Mouse (Mus musculus): ENCODE measurements around the gene Cdca4. TPM values are rescaled to one million over a fixed set of nuclear protein-coding genes. Genes with fewer than 3 reads are reported as not detected.
A peak's percentile ranks its signal among the peaks of the same experiment; 100 is the strongest.
"Not testable (repeated sequence)": the region's sequence is repeated elsewhere in the genome, so short reads cannot be mapped to it uniquely, and the experiment has no call there.

Gene Cdca4
- polyA plus RNA-seq, 2 experiments from 2014 or later, result 63.6 to 87.5 TPM

DNA sequence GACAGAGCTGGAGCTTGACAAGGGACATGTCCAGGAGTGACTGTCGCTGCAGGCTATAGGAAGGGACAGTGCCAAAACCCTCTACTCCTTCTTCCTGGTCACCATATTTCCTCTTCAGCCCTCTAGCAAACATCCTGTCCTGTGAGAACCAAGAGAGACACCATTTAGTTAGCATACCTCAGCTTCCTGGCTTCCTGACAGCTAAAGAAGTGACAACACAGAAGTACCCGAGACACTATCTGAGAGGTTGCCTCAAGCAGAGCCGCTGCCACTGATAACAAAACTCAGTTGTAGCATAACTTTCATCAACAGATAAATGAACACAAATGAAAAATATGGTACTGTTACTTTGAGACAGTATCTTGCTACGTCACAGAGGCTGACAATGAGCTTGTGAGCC lies 7.2 kb downstream of the Cdca4 start:
- ATAC-seq, result no peak

DNA sequence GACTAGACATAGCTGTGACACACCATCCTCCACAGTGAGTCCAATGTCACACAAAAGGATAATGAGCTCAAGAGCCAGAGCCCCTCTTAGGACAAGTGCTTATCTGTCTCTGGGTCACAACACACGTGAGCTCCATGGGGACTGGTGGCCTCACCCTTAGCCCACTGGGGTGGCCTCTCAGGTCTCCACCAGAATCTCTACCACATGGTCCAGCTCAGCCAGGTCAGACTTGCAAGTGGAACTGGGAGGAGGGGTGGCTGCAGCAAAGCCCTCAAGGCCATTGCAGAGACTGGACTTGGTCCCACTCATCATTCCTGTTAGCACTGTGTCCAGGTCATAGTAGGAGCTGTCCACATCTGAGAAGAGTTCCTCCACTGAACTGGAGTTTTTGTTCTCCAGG lies 8.0 kb downstream of the Cdca4 start:
- no peak for ATAC-seq

DNA sequence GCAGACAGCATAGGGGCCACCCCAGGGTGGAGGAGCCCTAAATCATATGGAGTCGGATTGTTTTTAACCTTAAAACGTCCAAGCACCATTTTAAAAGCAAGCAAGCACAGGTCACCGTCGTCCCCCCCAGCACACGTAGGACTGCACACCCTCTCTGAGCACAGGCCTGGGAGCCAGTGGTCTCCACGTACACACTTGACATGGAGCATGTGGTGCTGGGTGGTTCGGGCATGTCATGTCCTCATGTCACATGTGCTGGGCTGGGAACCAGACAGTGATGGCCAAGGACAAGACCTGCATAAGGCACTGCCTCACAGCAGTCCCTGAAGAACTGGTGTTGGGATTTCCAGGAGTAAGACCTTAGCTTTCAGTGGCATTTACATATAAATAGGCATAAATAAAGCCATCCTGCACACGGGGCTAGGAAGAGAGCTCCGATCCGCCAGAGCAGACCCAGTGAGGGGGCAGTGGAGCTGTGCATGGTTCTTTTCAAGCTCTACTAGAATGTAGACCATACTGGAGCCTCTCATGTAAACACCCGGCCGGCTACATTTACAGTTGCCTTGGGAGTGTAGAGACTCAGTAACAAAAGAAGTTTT lies 8.7 kb downstream of the Cdca4 start:
- ATAC-seq, result no peak

DNA sequence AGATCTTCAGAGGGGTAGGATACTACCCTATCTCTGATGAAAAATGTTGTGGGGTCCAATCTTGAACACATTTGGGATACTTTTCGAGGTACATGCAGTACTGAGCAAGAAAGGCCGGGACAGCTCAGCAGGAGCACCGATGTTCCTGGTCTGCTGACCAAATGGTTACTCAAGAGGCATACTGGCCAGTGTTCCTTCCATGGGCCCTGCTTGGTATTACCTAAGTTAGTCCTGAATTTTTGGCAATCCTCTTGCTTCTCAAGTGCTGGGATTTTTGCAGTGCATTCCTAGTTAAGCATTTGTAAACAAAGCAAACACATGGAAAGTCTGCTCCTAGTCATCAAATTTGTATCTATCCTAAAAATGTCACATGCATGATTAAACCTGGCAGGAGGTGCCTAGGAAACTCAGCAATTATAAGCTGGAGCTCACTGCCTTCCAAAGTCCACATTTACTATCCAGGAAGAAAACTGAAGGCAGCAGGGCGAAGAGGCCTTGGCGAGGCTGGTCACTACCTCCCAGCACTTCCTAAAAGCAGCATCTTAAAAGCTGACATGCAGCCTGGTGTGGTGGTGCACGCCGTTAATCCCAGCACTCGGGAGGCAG lies 10.1 kb downstream of the Cdca4 start:
- no peak for ATAC-seq

DNA sequence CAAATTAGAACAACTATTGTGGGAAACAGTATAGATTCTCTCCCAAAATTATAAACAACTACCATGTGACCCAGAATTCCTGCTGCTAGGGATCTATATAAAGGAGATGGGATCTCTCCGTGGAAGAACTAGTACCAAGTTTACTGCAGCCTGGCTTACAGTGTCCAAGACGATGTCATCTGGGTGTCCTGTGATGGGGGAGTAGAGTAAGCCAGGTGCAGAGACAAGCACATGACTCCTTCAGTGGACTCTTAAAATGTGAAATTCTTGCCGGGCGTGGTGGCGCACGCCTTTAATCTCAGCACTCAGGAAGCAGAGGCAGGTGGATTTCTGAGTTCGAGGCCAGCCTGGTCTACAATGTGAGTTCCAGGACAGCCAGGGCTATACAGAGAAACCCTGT lies 12.4 kb downstream of the Cdca4 start:
- ATAC-seq, result not testable (repeated sequence)

DNA sequence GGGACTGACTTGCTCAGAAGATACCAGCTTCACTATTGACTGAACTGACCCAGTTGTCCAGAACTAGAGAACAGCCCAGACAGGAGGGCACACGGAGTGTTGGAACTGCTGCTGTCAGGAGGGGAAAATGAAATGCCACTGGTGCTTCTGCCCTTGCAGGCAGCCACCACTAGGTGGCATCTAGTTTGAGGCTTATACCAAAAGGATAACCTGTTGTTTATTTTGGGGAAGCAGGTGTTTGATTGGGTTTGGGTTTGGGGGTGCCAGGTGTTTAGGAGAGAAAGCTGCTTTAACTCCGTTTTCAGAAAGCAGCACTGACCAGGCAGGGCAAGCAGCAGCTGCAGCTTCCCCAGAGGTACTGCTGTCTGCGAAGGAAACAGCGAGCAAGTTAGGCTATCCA lies 12.9 kb downstream of the Cdca4 start:
- peak; percentile 71 for ATAC-seq

DNA sequence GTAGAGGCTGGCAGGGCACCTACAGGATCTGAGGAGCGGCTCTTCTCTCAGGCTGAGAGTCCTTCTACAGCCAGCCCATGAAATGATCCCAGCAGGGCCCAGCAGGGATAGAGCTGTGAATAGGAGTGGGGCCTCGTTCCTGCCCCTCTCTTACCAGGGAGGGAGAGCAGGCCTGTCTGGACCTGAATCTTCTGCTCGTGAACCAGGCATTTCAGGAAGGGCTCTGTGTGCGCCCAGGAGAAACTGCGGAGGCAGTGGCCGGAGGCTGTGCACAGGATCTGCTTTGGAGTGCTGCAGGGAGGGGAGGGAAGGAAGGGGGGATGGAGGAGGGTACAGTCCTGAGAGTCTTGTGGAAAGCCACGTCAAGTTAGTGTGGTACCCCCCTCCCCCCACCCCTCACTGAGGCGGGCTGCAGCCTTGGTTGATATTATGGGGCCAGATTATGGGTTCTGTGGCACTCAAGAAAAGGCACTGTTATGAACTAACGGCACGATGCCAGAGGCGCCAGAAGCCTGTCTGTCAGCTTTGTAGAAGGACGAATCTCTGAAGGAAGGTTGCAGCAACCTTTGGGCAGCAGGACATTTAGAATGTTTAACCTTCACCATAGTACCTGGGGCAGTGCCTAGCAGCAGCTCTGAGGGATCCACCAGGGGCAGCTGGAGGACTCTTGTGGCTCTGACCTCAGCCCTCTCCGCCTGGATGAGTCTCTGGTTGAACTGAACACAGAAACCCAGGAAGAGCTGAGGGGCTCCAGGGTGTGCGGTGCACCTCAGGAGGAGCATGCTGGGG lies 14.3 kb downstream of the Cdca4 start:
- no peak for ATAC-seq

DNA sequence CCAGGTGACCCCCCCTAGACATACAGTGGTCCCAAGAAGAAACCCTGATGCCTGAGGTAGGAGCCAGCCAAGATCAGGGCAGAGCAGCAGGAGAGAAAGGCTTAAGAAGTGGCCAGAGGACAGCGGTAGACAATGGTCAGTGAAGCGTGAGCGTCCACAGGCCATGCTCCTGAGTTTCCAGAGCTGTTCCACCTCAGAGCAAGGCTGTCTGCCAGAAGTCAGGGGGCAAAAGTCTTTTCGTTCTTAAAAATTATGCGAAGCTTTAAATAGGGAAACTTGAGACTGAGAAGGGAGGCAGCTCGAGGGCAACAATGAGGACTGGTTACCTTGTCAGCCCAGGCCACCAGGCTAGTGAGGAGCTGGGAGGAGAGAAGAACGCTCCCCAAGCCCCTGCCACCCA lies 15.9 kb downstream of the Cdca4 start:
- no peak for ATAC-seq

DNA sequence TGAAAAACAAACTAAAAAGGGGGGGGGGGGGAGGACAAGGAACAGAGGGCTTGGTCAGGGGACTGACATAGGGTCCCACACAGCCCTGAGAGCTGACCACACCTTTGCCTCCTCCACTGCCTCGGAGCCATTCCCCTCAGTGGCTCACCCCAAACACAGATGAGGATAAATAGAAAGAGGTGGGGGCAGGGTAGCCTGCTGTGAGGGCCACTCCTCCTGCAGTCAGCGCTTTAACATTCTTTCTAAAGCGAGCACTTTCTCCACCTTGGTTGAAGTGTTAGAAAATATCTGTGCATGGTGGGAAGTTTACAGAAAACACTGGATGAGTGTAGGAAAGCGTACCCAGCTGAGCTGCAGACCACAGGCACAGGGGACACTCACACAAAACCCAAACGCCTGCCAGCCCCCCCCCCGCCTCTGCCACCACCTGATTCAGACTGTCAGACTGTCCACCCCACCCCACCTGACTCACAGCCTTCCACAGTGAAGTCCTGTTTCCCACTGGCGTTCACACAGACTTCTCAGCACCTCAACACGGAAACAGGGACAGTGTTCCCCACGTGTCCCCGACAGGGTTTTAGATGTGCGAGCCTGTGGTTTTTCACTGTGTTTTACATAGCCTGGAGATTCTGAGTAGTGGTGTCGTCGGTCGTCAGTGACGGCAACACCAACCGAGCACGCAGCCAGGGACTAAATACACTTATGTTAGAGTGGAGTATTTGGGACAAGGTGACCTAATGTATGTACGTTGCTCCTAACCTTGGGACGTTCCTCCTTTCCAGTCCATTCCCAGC lies 18.9 kb downstream of the Cdca4 start:
- no peak for ATAC-seq

DNA sequence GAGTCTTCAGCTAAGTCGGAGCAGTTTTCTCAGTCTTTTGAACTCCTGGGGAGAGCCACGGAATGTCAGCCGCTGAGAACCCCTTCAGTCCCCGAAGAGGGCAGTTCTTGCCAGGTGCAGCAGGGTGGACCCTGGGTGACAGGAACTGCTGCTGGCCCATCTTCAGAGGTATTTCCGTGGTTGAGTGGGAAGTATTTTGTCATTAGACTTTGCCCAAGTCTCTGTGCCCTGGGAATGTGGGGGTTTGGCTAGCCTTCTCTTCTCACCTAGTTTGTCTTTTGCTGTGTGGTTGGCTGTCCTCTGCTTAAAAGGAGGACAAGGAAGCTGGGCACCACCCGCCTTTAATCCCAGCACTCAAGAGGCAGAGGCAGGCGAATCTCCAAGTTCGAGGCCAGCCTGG lies 19.6 kb downstream of the Cdca4 start:
- ATAC-seq, result no peak

DNA sequence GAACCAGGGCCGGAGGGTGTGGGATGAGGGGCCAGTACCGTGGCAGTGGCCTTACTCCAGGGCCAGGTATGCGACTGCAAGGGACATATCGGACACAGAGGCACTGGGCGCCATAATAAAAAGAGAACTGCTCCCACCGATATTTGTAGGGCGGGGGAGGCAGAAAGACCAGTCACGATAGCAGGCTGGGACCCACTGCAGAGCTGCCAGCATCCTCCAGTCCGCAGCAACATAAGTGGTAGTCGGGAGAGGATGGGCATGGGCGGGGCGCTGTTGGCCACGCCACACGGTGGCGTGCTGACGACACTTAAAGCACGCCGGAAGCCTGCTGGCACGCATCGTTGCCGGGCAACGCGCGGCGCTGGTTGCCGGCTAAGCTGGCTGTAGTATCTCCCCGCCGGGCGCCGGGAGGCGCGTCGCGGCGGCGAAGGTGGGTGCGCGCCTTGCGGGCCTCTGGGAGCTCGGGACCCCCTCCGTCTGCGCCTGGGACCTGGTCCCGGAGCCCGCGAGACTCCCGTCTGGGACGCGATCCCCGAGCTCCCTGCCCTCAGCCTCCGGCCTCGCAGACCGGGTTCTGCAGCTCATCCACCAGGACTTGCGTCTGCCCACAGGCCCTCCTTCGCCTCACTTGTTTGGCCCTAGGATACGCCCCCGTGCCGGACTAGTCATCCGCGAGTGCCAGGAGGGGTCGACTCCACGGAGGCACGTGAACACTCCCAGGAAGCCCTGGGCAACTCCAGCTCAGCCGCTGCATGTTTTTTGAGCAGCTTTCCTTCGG lies 20.4 kb downstream of the Cdca4 start, which contains the start of gene Clba1:
TSS of gene Clba1 (plus strand) at position 351 of the 778 bp plus-strand sequence.
- peak; percentile 99 for ATAC-seq

DNA sequence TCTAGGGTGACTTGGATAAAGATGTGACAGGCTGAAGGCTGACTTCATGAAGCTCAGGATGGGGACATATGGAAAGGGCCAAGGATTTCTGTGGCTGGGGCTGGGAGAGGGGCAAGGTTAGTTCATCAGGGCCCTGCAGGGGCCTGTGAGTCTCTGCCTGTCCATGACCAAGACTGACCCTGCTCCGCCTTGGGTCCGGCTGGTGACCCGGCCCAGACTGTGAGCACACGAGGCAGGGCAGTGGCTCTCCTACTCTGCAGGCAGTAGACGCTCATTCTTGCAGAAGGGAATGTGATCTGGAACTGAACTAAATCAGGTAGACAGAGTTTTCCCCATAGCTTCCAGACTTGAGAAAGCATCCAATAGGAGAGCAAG lies 21.0 kb downstream of the Cdca4 start:
- ATAC-seq, result no peak

DNA sequence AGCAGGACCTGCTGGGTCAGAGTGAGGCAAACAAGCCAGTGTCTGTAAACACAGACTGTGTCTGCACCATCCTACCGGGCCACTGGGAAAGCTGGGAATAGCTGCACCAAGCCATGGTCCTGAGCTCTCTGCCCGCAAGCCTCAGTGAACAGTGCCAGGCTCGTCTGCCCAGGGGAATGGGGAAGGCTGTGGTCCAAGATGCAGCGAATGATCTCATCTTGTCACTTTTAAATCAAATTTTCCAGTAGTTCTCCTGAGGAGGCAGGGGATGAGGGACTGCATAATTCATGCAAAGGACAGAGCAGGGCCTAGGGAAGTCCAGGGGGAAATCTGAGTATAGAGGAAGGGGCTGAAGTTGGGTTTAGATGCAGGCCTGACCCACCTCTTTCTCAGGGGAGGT lies 21.4 kb downstream of the Cdca4 start:
- ATAC-seq, result no peak

DNA sequence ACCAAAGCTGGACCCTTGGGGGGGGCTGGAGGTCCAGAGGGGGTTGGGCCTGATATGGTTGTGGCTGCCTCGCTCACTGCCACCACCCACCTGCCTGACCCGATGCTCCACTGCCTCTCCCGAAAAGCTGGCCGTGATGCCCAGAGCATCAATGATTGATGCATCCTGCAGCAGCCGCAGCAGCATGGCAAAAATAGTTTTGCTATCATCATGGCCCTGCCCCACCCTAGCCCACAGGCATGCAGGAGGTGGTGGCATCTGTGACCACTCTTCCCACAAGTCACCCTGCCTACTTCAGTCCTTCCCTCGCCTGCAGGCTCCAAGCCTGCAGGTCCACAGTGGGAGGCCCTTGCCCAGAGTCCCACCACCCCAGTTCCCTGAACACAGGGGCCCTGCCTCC lies 23.2 kb downstream of the Cdca4 start:
- ATAC-seq, result no peak

DNA sequence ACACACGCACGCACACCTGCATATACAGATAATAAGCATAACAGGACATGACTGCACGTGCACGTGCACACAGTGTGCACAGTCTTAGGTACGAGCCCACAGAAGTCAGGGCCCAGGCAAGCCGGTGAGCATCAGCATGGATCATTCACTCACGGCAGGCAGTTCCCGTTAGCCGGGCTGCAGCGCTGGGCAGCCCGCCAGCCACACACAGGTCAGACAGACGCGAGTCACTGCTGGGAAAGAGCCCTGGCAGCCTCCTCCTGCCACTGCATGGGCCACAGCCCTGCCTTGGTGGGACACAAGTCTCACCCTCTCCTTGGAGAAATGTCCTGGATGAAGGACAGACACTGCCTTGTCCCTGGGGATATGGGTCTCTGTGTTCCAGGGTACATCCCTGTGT lies 25.2 kb downstream of the Cdca4 start:
- ATAC-seq, result no peak

DNA sequence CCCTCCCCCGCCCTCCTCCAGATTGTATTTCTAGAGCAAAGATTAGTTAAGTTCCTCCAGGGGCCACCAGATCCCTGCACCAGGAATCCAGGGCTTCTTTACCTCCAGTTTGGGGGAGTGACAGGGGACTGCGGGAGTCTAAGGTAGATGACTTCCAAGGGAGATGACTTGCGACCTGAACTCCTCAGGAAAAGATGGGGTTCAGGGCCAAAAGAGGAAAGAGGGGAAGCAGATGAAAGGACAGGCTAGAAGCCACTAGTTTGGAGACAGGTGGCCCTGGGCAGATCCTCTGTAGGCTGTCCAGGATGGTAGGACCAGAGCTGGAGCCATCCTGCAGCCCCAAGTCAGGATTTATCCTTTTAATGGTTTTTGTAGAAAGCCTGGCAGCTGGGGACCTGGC lies 26.3 kb downstream of the Cdca4 start:
- no peak for ATAC-seq

DNA sequence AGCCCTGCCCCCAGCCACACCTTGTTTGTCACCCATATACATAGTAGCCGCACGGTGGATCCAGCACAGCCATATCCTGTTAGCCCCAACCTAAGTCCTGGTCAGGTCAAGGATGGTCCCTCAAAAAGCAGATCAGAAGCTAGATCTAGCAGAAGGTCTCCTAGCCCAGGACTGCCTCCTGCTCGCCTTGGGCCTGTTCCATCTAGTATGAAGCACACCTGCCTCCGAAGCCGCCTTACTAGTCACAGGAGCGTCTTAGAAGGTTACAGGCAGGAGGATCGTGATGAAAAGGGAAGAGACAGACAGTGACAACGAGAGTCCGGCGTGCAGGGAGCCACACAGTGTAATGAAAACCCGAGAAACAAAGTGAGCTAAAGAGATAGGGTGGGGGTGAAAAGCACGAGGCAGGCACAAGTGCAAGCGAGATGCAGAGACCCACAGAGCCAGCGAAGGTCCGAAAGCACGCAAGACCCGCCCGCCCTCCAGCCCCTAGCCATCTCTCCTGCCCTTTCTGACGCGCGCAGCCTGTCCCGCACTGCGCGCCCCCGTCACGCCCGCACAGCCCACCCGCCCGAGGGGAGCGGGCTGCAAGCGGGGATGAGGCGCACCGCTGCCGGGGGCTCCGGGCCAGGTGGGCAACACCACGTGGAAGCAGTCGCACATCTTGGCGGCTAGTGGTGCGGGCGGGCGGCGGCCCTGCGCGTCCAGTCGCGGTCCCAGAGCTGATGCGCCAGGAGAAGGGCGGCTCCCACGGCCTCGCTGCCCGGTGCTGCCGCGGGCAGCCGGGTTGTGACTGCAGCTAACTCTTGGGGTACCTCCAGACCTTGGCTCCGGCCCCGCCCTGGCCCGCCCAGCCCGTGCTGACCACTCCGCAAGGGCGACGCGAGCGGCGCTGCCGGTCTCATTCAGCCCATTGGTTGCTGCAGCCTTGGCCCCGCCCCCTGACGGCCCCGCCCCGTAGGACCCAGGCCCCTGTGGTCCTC lies 27.1 kb downstream of the Cdca4 start, which contains the start of gene Ahnak2:
TSS of gene Ahnak2 (minus strand) at position 794 of the 983 bp plus-strand sequence.
- ATAC-seq, result no peak

DNA sequence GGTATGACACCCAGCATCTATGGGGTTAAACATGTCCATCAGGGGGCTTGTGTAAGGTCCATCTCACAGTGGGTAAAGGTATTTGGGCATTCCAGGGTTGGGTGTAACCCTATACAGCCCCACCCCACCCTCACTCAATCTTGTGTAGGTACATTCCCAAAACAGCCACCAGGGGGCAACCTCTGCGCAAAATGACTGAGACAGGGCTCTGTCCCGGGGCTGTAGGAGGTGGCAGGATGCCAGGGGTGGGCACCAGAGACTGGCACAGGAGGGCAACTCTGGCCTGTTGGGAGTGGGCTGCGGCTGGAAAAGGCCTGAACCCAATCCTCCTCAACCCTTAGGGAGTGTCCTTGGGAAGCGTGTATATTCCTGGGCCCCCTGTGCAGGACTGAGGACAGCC lies 28.7 kb downstream of the Cdca4 start:
- peak; percentile 59 for ATAC-seq

DNA sequence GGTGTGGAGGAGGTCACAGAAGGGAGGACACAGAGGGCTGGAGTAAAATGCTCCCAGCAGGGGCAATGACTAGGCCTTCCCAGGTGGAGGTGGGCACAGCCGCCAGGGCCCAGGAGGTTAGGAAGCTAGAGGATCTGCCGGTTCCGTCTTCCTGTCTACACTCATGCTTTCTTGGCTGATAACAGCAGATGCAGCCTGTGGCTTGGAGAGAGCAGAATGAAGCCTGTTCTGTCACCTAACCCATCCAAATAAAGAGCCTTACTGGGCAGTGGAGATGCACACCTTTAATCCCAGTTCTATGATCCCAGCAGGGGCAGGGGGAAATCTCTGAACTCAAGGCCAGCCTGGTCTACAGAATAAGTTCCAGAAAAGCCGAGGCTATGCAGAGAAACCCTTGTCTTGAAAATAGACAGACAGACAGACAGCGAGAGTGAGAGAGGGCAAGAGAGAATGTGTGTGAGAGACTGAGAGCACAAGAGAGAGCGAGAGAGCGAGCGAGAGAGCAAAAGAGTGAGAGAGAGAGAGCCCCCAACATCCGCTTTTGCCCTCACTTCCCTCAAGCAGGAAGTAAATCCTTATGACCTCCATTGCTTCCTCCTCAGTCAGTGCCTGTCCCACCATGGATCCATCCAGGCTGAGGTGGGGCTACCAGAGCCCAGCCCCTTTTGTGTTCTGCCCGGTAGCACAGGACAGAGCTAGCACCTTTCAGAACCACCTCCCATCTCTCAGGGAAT lies 29.8 kb downstream of the Cdca4 start:
- ATAC-seq, result no peak

DNA sequence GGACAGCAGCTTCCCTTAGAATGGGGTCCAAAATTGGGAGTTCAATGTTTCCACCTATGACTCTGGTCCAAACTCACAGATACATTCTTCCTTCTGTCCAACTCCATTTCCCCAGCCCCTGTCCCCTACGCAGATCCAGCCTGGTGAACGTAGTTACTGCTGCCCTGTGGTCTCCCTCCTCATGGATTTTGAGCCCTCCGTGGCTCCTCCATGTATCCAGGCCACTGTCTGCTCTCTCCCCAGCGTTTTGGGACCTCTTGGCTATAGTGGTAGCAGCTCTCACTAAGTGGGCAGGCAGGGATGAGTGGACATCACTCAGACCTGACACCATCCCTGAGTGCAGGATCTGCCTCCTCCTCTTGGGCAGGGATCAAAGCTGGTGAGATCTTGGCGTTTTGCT lies 30.5 kb downstream of the Cdca4 start:
- no peak for ATAC-seq

DNA sequence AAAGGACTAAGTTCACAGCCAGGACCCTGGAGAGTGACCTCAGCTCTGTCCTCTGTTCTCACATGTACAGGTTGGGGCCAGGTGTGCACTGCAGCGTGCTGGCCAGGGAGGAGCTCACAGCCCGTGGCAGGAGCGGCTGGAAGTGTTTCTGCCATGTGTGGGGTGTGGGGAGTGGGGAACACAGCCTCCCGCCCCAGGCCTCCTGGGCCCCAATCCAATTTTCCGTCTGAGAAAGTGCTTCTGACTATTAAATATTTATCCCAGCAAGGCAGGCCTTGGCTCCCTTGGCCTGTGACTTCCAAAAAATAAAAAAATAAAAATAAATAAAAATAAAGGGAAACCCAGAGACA lies 30.9 kb downstream of the Cdca4 start:
- no peak for ATAC-seq
